Mouse (Mus musculus) stomach, postnatal 0 days (tissue): ENCODE results near the gene Prss30. TPM values are rescaled to one million over a fixed set of nuclear protein-coding genes. Genes with fewer than 3 reads are reported as not detected.
A peak's percentile ranks its signal among the peaks of the same experiment; 100 is the strongest.

Source experiments
- ATAC-seq: fragments of 200-750 bp; cut with Nextera tagmentation; 2 replicates; pipeline ENCODE4 v1.8.0; 2017; ENCODE audit not compliant: low FRiP score, low TSS enrichment
- DNase-seq: peaks from one replicate; pipeline ENCODE4 v3.0.0-alpha.2; 2016; ENCODE audit warnings: low spot score
- H3K27ac ChIP-seq: fragments of 300-500 bp; sonication (generic); replicated peaks from 2 replicates; pipeline ENCODE4 v1.5.1; 2014; ENCODE audit warnings: mild to moderate bottlenecking, control low read depth
- H3K27me3 ChIP-seq: fragments of 300-500 bp; sonication (generic); 2 replicates; pipeline ENCODE4 v1.6.1; 2014; ENCODE audit warnings: low read length; ENCODE audit not compliant: control insufficient read depth, insufficient read depth
- H3K36me3 ChIP-seq: fragments of 300-500 bp; sonication (generic); 2 replicates; pipeline ENCODE4 v1.6.1; 2014; ENCODE audit warnings: low read length, mixed read lengths; ENCODE audit not compliant: control insufficient read depth, insufficient read depth
- H3K4me1 ChIP-seq: fragments of 300-500 bp; sonication (generic); replicated peaks from 2 replicates; pipeline ENCODE4 v1.6.1; 2014; ENCODE audit warnings: antibody characterized with exemption; ENCODE audit not compliant: control insufficient read depth, insufficient read depth
- H3K4me2 ChIP-seq: fragments of 300-500 bp; sonication (generic); replicated peaks from 2 replicates; pipeline ENCODE4 v1.6.1; 2014; ENCODE audit warnings: low read depth, mild to moderate bottlenecking, control low read depth, moderate library complexity
- H3K4me3 ChIP-seq: fragments of 300-500 bp; sonication (generic); 2 replicates; pipeline ENCODE4 v1.5.1; 2014; ENCODE audit warnings: low read depth, low read length, control low read depth
- H3K9ac ChIP-seq: fragments of 300-500 bp; sonication (generic); 2 replicates; pipeline ENCODE4 v1.6.1; 2014; ENCODE audit warnings: mild to moderate bottlenecking, low read length, control low read depth, mixed read lengths
- H3K9me3 ChIP-seq: fragments of 300-500 bp; sonication (generic); 2 replicates; pipeline ENCODE4 v1.6.1; 2016; ENCODE audit warnings: low read length; ENCODE audit not compliant: control insufficient read depth
- CTCF ChIP-seq: IDR thresholded peaks from 2 replicates; pipeline ENCODE4 v1.5.1; 2016; ENCODE audit warnings: antibody characterized with exemption, low read depth, mild to moderate bottlenecking, moderate library complexity
- EP300 ChIP-seq: optimal IDR thresholded peaks from 2 replicates; pipeline ENCODE3; 2016; ENCODE audit warnings: antibody characterized with exemption
- WGBS: fragments of 180-500 bp; shearing (Covaris S2); extraction: QIAGEN DNeasy Blood & Tissue Kit; methylation state at CpG from one replicate; pipeline ENCODE4 v1.1.7; 2014; 5-methylcytosine and 5-hydroxymethylcytosine counted together
- polyA plus RNA-seq: library from polyadenylated mRNA; unstranded; fragments of >200 nt; fragmentation: Nextera tagmentation; extraction: Ambion mirVana; gene quantifications from 2 replicates; pipeline ENCODE4 v1.2.1, GENCODE M21; 2015

Gene Prss30
- polyA plus RNA-seq, 1 experiment from 2014 or later = 0.08 TPM

DNA sequence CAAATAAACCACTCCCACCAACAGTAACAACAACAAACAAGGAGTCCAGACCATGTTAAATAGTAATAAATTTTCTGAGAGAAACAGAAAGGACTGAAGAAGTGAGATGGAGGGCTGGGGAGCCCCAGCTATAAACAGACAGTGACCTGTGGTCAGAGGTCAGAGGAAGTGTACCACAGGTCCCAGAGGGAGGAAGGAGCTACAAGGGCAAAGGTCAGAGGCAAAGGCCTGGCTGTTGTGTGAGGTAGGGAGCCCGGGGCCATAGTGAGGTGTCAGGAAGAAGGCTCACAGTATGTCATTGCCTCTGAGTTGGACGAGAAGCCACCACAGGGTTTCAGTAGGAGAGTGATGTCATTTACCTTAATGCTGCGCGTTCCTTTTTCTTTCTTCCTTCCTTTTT is 2.5 kb upstream of the Prss30 start:
- H3K27ac ChIP-seq = no peak overlapping the region
- H3K36me3 ChIP-seq = no peaks in the 10 kb centered on the region
- ATAC-seq = no peak
- WGBS = 55% methylated on average over 4 of the region's 4 CpGs
- H3K4me2 ChIP-seq = no peak overlapping the region
- TF ChIP-seq CTCF = no peak
- no peak for TF ChIP-seq EP300
- no peaks in the 10 kb centered on the region for H3K4me1 ChIP-seq
- H3K9me3 ChIP-seq = no peaks in the 10 kb centered on the region
- H3K9ac ChIP-seq = no peak overlapping the region
- H3K4me3 ChIP-seq = no peak overlapping the region
- H3K27me3 ChIP-seq = no peaks in the 10 kb centered on the region
- no peak for DNase-seq

DNA sequence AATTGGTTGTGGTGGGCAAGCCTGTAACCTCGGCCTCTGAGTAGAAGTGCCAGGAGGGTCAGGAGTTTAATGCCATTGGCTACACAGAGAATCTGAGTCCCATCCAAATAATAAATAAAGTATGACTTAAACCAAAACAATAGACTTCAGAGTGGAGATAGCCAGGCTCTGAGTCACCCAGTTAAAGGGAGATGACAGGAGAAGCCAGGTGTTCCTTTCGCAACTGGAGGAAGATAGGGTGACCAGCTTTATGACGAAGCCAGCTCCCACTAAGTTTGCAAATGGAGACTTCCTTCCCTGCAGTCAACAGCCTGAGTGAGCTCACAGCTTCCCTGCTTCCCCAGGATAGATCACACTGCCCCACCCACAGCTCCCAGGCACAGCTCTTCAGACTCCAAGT is 895 bp downstream of the Prss30 start:
- Histone ChIP-seq H3K9ac (no peak overlapping the region), H3K4me3 (no peak overlapping the region), H3K27me3 (no peaks in the 10 kb centered on the region), H3K4me2 (no peak overlapping the region), H3K36me3 (no peaks in the 10 kb centered on the region), H3K27ac (peak overlapping the region; percentile 24; the same call in 1 of the 2 replicates), H3K4me1 (no peaks in the 10 kb centered on the region), H3K9me3 (no peaks in the 10 kb centered on the region)
- TF ChIP-seq CTCF = no peak
- TF ChIP-seq EP300 = no peak
- WGBS = 31% methylated on average over 3 of the region's 3 CpGs
- ATAC-seq (peak; percentile 85), DNase-seq (no peak)

DNA sequence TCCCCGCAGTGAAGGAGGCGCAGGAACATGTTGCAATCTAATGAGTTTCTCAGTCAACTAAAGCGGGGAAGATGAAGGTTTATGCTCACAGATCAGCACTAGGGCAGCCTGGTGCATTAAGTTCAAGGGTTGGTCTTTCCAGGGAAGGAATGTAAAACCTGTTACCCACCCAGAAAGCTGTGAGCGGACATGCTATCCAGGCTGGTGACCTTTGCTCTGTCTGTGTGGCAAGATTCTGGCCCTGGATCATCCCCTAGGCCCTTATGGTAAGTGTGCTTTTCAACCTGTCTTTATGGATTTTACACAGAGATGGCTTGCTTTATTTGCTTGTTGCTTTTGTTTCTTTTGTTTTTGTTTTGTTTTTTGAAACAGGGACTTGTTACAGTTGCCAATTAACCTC is 3.7 kb downstream of the Prss30 start:
- 82% methylated on average over 4 of the region's 4 CpGs for WGBS
- DNase-seq (no peak), ATAC-seq (no peak)
- Histone ChIP-seq H3K9ac (no peak overlapping the region), H3K36me3 (no peaks in the 10 kb centered on the region), H3K27me3 (no peaks in the 10 kb centered on the region), H3K4me3 (no peak overlapping the region), H3K27ac (no peak overlapping the region), H3K4me2 (no peak overlapping the region), H3K9me3 (no peaks in the 10 kb centered on the region), H3K4me1 (no peaks in the 10 kb centered on the region)
- no peak for TF ChIP-seq CTCF
- no peak for TF ChIP-seq EP300

- no peak for TF ChIP-seq CTCF
- TF ChIP-seq EP300 = no peak
- Histone ChIP-seq H3K27ac (no peak overlapping the region), H3K4me1 (no peaks in the 10 kb centered on the region), H3K4me2 (no peak overlapping the region), H3K36me3 (no peaks in the 10 kb centered on the region), H3K27me3 (no peaks in the 10 kb centered on the region), H3K4me3 (no peak overlapping the region), H3K9me3 (no peaks in the 10 kb centered on the region), H3K9ac (no peak overlapping the region)
- WGBS = 80% methylated on average over 9 of the region's 9 CpGs
- no peak for ATAC-seq
- DNase-seq = no peak
Observed at GRCm38 (mm10) chr17:23971315-23971714, 9.1 kb downstream of the Prss30 start.

- H3K36me3 ChIP-seq = no peaks in the 10 kb centered on the region
- no peak overlapping the region for H3K4me2 ChIP-seq
- TF ChIP-seq CTCF = peak; percentile 87
- TF ChIP-seq EP300 = no peak
- H3K4me3 ChIP-seq = no peak overlapping the region
- peak; percentile 80 for DNase-seq
- no peaks in the 10 kb centered on the region for H3K9me3 ChIP-seq
- H3K9ac ChIP-seq = no peak overlapping the region
- H3K27me3 ChIP-seq = no peaks in the 10 kb centered on the region
- WGBS = 0% methylated on average over 1 of the region's 1 CpGs
- H3K4me1 ChIP-seq = no peaks in the 10 kb centered on the region
- ATAC-seq = no peak
- H3K27ac ChIP-seq = no peak overlapping the region
Observed at GRCm38 (mm10) chr17:23969231-23969630, 11.1 kb downstream of the Prss30 start.

DNA sequence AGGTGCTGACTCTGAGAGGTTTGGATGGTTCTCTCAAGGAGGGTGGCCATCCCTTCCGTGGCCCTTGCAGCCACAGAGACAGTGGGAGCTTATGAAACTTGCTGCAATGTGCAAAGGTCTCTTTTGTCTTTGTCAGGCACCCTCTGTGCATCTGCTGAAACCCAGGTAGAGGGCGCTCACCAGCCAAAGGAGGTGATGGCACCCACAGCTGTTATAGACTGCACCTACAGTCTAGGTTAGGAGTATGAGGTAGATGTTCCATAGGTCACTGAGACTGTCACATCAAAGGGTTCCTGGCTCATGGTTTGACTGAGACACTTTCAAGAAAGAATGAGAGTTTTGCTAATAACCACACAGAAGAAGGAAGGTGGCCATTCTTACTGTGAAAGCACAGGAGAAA is 11.6 kb downstream of the Prss30 start:
- Histone ChIP-seq H3K27me3 (no peaks in the 10 kb centered on the region), H3K4me1 (no peaks in the 10 kb centered on the region), H3K9me3 (no peaks in the 10 kb centered on the region), H3K4me2 (no peak overlapping the region), H3K4me3 (no peak overlapping the region), H3K36me3 (no peaks in the 10 kb centered on the region), H3K9ac (no peak overlapping the region), H3K27ac (no peak overlapping the region)
- DNase-seq (no peak), ATAC-seq (no peak)
- TF ChIP-seq EP300 (no peak), CTCF (peak; percentile 45)
- 47% methylated on average over 2 of the region's 2 CpGs for WGBS
